Mouse (Mus musculus): ENCODE measurements around the gene Sash1.

GRCm38 (mm10) chr10:8898099-8898777 lies 12.4 kb upstream of the Sash1 start:
- TF ChIP-seq POLR2A (IDR thresholded peaks at IDR 0.05; ENCODE audit: borderline replicate concordance, control insufficient read depth, low read depth, low read length) (no peak), CTCF (IDR thresholded peaks at IDR 0.05; ENCODE audit: control insufficient read depth, insufficient read depth, low read length) (no peak)

Measured in bone marrow, adult 2 months (tissue).